In genomic region chr14:122489686-122490414, GRCm38 (mm10) we compare ENCODE assay signal across 10 mouse cellular contexts. TPM values are rescaled to one million over a fixed set of nuclear protein-coding genes. Genes with fewer than 3 reads are reported as not detected.
DNase-seq lines count a peak whose midpoint lies in the region; ATAC-seq lines count a peak whose summit lies in the region.
"Had no signal": no experiment of that assay in that cellular context is flagged by ENCODE, and none has a peak within 500 bp of the region (broad histone marks: within the 10 kb centered on the region; RNA-seq: fewer than 3 reads in every experiment).

No protein-coding gene starts in this region.

- H3K27me3 ChIP-seq in kidney, embryonic 15.5 days: peaks cover 88% of the 10 kb centered on the region
- peaks cover 46% of the 10 kb centered on the region for H3K27me3 ChIP-seq in hindbrain, embryonic 15.5 days
- peaks cover 71% of the 10 kb centered on the region for H3K27me3 ChIP-seq in neural tube, embryonic 13.5 days

- H3K27ac ChIP-seq in kidney, embryonic 15.5 days: no peak overlapping the region
- peak overlapping the region; percentile 83 for H3K27ac ChIP-seq in hindbrain, embryonic 15.5 days (replicated peaks)
- peak overlapping the region; percentile 38 for H3K27ac ChIP-seq in neural tube, embryonic 13.5 days (replicated peaks)

- H3K4me3 ChIP-seq in kidney, embryonic 15.5 days (replicated peaks): no peak overlapping the region
- peak overlapping the region; percentile 30 for H3K4me3 ChIP-seq in hindbrain, embryonic 15.5 days
- peak overlapping the region; percentile 34; the same call in 1 of the 2 replicates for H3K4me3 ChIP-seq in neural tube, embryonic 13.5 days

- 4% methylated on average over 12 of the region's 12 CpGs for WGBS in kidney, embryonic 15.5 days
- 2% methylated on average over 12 of the region's 12 CpGs for WGBS in hindbrain, embryonic 15.5 days
- WGBS in neural tube, embryonic 13.5 days: 3% methylated on average over 12 of the region's 12 CpGs

- H3K9ac ChIP-seq in kidney, embryonic 15.5 days: no peak overlapping the region
- no peak overlapping the region for H3K9ac ChIP-seq in hindbrain, embryonic 15.5 days
- H3K9ac ChIP-seq in neural tube, embryonic 13.5 days: no peak overlapping the region; the same call in 1 of the 2 replicates

- no peak for DNase-seq in kidney, postnatal 36 days
- DNase-seq in embryo, embryonic 9.5 days (ENCODE audit: extremely low spot score): peak; percentile 48
- DNase-seq in ovary, postnatal 10 days (ENCODE audit: low spot score): no peak
- no peak for DNase-seq in kidney, adult 9 months

- no peaks in the 10 kb centered on the region for H3K36me3 ChIP-seq in kidney, embryonic 15.5 days
- no peaks in the 10 kb centered on the region for H3K36me3 ChIP-seq in hindbrain, embryonic 15.5 days
- H3K36me3 ChIP-seq in neural tube, embryonic 13.5 days: no peaks in the 10 kb centered on the region

- H3K9me3 ChIP-seq in kidney, embryonic 15.5 days (replicated peaks): no peaks in the 10 kb centered on the region
- no peaks in the 10 kb centered on the region for H3K9me3 ChIP-seq in hindbrain, embryonic 15.5 days
- H3K9me3 ChIP-seq in neural tube, embryonic 13.5 days: peaks cover 8% of the 10 kb centered on the region; the same call in 1 of the 2 replicates

- H3K4me2 ChIP-seq in kidney, embryonic 15.5 days: 0 out of 2 replicates have a peak overlapping the region, but pooled peaks have one; percentile 51
- H3K4me2 ChIP-seq in hindbrain, embryonic 15.5 days: peak overlapping the region; percentile 56
- H3K4me2 ChIP-seq in neural tube, embryonic 13.5 days: peak overlapping the region; percentile 51

- ATAC-seq in kidney, embryonic 15.5 days (replicated peaks; ENCODE audit: low FRiP score): no peak
- no peak for ATAC-seq in hindbrain, embryonic 15.5 days (ENCODE audit: low FRiP score, low read depth)
- ATAC-seq in neural tube, embryonic 13.5 days (ENCODE audit: low read depth): peak; percentile 51; the same call in 1 of the 2 replicates
- ATAC-seq in granulocyte monocyte progenitor cell, adult 5-6 weeks (replicated peaks; ENCODE audit: poor library complexity, severe bottlenecking): no peak

- H3K4me1 ChIP-seq in kidney, embryonic 15.5 days: peaks cover 7% of the 10 kb centered on the region
- 0 out of 2 replicates have a peak, but pooled peaks cover 7% of the 10 kb centered on the region for H3K4me1 ChIP-seq in hindbrain, embryonic 15.5 days (replicated peaks)
- H3K4me1 ChIP-seq in neural tube, embryonic 13.5 days (replicated peaks): peaks cover 12% of the 10 kb centered on the region

RNA-seq across cellular contexts. Expression of gene Gm10837, which starts 0.5 kb away (rescaled TPM):
- not detected in 2 replicates for polyA plus RNA-seq in kidney, embryonic 15.5 days (2015; fragmentation: Nextera tagmentation; extraction: Ambion mirVana)
- polyA plus RNA-seq in hindbrain, embryonic 15.5 days (2015; fragmentation: Nextera tagmentation; extraction: Ambion mirVana): 0.50 and 0.64 TPM in 2 replicates
- polyA plus RNA-seq in neural tube, embryonic 13.5 days (2015; fragmentation: Nextera tagmentation; extraction: Ambion mirVana): 0.19 and 0.29 TPM in 2 replicates
- total RNA-seq in granulocyte monocyte progenitor cell, adult 5-6 weeks (2014; fragmentation: Nextera tagmentation): not detected in 2 replicates
- not detected in 2 replicates for total RNA-seq in granulocyte monocyte progenitor cell, adult 5-6 weeks (2017)
- polyA plus RNA-seq: heart, embryonic 14.5 days; liver, embryonic 16.5 days had no signal

RNA-seq across cellular contexts. Expression of gene Zic2, which starts 14.6 kb away (rescaled TPM):
- polyA plus RNA-seq in kidney, embryonic 15.5 days (2015; fragmentation: Nextera tagmentation; extraction: Ambion mirVana): not detected in 2 replicates
- polyA plus RNA-seq in hindbrain, embryonic 15.5 days (2015; fragmentation: Nextera tagmentation; extraction: Ambion mirVana): 11.6 and 12.9 TPM in 2 replicates
- 8.2 and 10.2 TPM in 2 replicates for polyA plus RNA-seq in neural tube, embryonic 13.5 days (2015; fragmentation: Nextera tagmentation; extraction: Ambion mirVana)
- not detected in 2 replicates for total RNA-seq in granulocyte monocyte progenitor cell, adult 5-6 weeks (2014; fragmentation: Nextera tagmentation)
- not detected in 2 replicates for total RNA-seq in granulocyte monocyte progenitor cell, adult 5-6 weeks (2017)
- polyA plus RNA-seq: heart, embryonic 14.5 days; liver, embryonic 16.5 days had no signal

RNA-seq across cellular contexts. Expression of gene Zic5, which starts 24.4 kb away (rescaled TPM):
- 0.13 TPM in 1 of 2 replicates, not detected in the other for polyA plus RNA-seq in kidney, embryonic 15.5 days (2015; fragmentation: Nextera tagmentation; extraction: Ambion mirVana)
- 13.8 and 17.9 TPM in 2 replicates for polyA plus RNA-seq in hindbrain, embryonic 15.5 days (2015; fragmentation: Nextera tagmentation; extraction: Ambion mirVana)
- polyA plus RNA-seq in neural tube, embryonic 13.5 days (2015; fragmentation: Nextera tagmentation; extraction: Ambion mirVana): 8.4 and 8.6 TPM in 2 replicates
- not detected in 2 replicates for total RNA-seq in granulocyte monocyte progenitor cell, adult 5-6 weeks (2014; fragmentation: Nextera tagmentation)
- not detected in 2 replicates for total RNA-seq in granulocyte monocyte progenitor cell, adult 5-6 weeks (2017)
- polyA plus RNA-seq: liver, embryonic 16.5 days had no signal

RNA-seq across cellular contexts. Expression of gene Gm5089, which starts 38.9 kb away (rescaled TPM):
- polyA plus RNA-seq in kidney, embryonic 15.5 days (2015; fragmentation: Nextera tagmentation; extraction: Ambion mirVana): 0.10 TPM in 1 of 2 replicates, not detected in the other
- polyA plus RNA-seq in hindbrain, embryonic 15.5 days (2015; fragmentation: Nextera tagmentation; extraction: Ambion mirVana): 2.4 and 2.7 TPM in 2 replicates
- polyA plus RNA-seq in neural tube, embryonic 13.5 days (2015; fragmentation: Nextera tagmentation; extraction: Ambion mirVana): 0.46 and 0.62 TPM in 2 replicates
- total RNA-seq in granulocyte monocyte progenitor cell, adult 5-6 weeks (2014; fragmentation: Nextera tagmentation): not detected in 2 replicates
- total RNA-seq in granulocyte monocyte progenitor cell, adult 5-6 weeks (2017): not detected in 2 replicates
- polyA plus RNA-seq: heart, embryonic 14.5 days; liver, embryonic 16.5 days had no signal

RNA-seq across cellular contexts. Expression of gene Pcca, which starts 44.3 kb away (rescaled TPM):
- polyA plus RNA-seq in kidney, embryonic 15.5 days (2015; fragmentation: Nextera tagmentation; extraction: Ambion mirVana): 23.6 and 23.9 TPM in 2 replicates
- 29.0 and 30.2 TPM in 2 replicates for polyA plus RNA-seq in hindbrain, embryonic 15.5 days (2015; fragmentation: Nextera tagmentation; extraction: Ambion mirVana)
- polyA plus RNA-seq in neural tube, embryonic 13.5 days (2015; fragmentation: Nextera tagmentation; extraction: Ambion mirVana): 28.2 and 32.0 TPM in 2 replicates
- 38.0 and 53.2 TPM in 2 replicates for total RNA-seq in granulocyte monocyte progenitor cell, adult 5-6 weeks (2014; fragmentation: Nextera tagmentation)
- 32.4 and 78.9 TPM in 2 replicates for total RNA-seq in granulocyte monocyte progenitor cell, adult 5-6 weeks (2017)
